Mouse (Mus musculus) heart, embryonic 11.5 days (tissue): ENCODE results near the gene Gm33543. TPM values are rescaled to one million over a fixed set of nuclear protein-coding genes. Genes with fewer than 3 reads are reported as not detected.
A peak's percentile ranks its signal among the peaks of the same experiment; 100 is the strongest.

Experiments
- ATAC-seq: fragments of 200-750 bp; cut with Nextera tagmentation; replicated peaks from 2 replicates; pipeline ENCODE4 v1.8.0; 2017; ENCODE audit warnings: moderate library complexity; ENCODE audit not compliant: insufficient number of reproducible peaks, low FRiP score, low TSS enrichment
- H3K27ac ChIP-seq: fragments of 300-500 bp; sonication (generic); 2 replicates; pipeline ENCODE4 v1.5.1; 2014; ENCODE audit warnings: mild to moderate bottlenecking, low read depth, low read length
- H3K27me3 ChIP-seq: fragments of 300-500 bp; sonication (generic); 2 replicates; pipeline ENCODE4 v1.6.1; 2014; ENCODE audit warnings: mild to moderate bottlenecking, low read length, mixed read lengths; ENCODE audit not compliant: control insufficient read depth, insufficient read depth
- H3K36me3 ChIP-seq: fragments of 300-500 bp; sonication (generic); 2 replicates; pipeline ENCODE4 v1.6.1; 2014; ENCODE audit warnings: mild to moderate bottlenecking, low read length, moderate library complexity, mixed read lengths; ENCODE audit not compliant: control insufficient read depth, insufficient read depth
- H3K4me1 ChIP-seq: fragments of 300-500 bp; sonication (generic); 2 replicates; pipeline ENCODE4 v1.6.1; 2014; ENCODE audit warnings: low read length; ENCODE audit not compliant: control insufficient read depth, insufficient read depth
- H3K4me2 ChIP-seq: fragments of 300-500 bp; sonication (generic); 2 replicates; pipeline ENCODE4 v1.6.1; 2014; ENCODE audit warnings: mild to moderate bottlenecking, moderate library complexity
- H3K4me3 ChIP-seq: fragments of 300-500 bp; sonication (generic); 2 replicates; pipeline ENCODE4 v1.5.1; 2014; ENCODE audit warnings: low read depth, low read length
- H3K9ac ChIP-seq: fragments of 300-500 bp; sonication (generic); 2 replicates; pipeline ENCODE4 v1.6.1; 2014; ENCODE audit warnings: mild to moderate bottlenecking, low read depth, low read length, moderate library complexity
- H3K9me3 ChIP-seq: fragments of 300-500 bp; sonication (generic); replicated peaks from 2 replicates; pipeline ENCODE4 v1.6.1; 2016; ENCODE audit warnings: low read length; ENCODE audit not compliant: control insufficient read depth
- WGBS: fragments of 180-500 bp; shearing (Covaris S2); extraction: QIAGEN DNeasy Blood & Tissue Kit; methylation state at CpG from one replicate; pipeline ENCODE4 v1.1.7; 2014; ENCODE audit not compliant: insufficient replicate concordance; 5-methylcytosine and 5-hydroxymethylcytosine counted together
- polyA plus RNA-seq: library from polyadenylated mRNA; unstranded; fragments of >200 nt; fragmentation: Nextera tagmentation; extraction: Ambion mirVana; gene quantifications from 2 replicates; pipeline ENCODE4 v1.2.1, GENCODE M21; 2014

Gm33543 gene
- polyA plus RNA-seq, 1 experiment from 2014 or later = not detected

DNA sequence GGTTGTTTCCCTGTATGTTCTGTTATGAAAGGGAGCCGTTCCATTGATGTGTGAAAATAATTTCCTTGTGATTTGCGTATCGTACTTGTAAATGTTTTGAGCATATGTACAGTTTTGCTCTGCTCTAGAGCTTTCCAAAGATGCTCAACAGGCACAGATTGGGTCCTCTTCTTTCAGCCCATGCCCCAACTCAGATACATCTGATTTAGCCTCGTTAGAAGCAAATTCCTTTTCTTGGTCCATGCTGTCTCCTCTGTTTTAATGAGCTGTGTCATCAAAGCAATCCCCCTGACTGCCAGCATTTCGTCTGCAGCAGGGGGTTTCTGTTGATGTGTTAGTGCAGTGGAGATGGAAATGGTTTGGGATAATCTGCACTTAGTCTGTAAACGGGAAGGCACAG, 25.6 kb upstream of the Gm33543 start:
- Histone ChIP-seq H3K4me3 (no peak overlapping the region), H3K36me3 (no peaks in the 10 kb centered on the region), H3K4me1 (peaks cover 12% of the 10 kb centered on the region), H3K9ac (no peak overlapping the region), H3K27ac (no peak overlapping the region), H3K27me3 (no peaks in the 10 kb centered on the region), H3K4me2 (no peak overlapping the region), H3K9me3 (no peaks in the 10 kb centered on the region)
- no peak for ATAC-seq
- 62% methylated on average over 6 of the region's 6 CpGs for WGBS

DNA sequence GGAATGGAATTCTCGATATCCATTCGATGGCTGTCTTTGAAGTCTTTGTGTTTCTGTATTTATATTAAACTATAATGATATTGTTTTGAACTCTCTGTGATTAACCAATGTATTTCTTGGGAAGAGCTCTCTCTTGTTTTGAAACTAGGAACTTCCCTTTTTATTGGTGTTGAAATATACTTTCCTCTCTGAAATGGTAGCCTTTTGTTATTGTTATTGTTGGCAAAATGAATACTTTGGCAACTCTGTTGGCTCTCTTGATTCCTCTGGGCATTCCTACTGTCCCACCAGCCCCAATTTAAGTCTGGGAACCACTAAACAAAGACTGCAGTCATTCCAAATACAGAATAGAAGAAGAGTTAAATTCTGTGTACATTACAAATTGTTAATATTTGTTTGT, 24.9 kb upstream of the Gm33543 start:
- no peaks in the 10 kb centered on the region for H3K9me3 ChIP-seq
- H3K36me3 ChIP-seq = no peaks in the 10 kb centered on the region
- 87% methylated on average over 2 of the region's 2 CpGs for WGBS
- H3K4me2 ChIP-seq = no peak overlapping the region
- no peaks in the 10 kb centered on the region for H3K27me3 ChIP-seq
- no peak overlapping the region for H3K9ac ChIP-seq
- no peak overlapping the region for H3K27ac ChIP-seq
- H3K4me1 ChIP-seq = peaks cover 12% of the 10 kb centered on the region
- ATAC-seq = no peak
- no peak overlapping the region for H3K4me3 ChIP-seq

DNA sequence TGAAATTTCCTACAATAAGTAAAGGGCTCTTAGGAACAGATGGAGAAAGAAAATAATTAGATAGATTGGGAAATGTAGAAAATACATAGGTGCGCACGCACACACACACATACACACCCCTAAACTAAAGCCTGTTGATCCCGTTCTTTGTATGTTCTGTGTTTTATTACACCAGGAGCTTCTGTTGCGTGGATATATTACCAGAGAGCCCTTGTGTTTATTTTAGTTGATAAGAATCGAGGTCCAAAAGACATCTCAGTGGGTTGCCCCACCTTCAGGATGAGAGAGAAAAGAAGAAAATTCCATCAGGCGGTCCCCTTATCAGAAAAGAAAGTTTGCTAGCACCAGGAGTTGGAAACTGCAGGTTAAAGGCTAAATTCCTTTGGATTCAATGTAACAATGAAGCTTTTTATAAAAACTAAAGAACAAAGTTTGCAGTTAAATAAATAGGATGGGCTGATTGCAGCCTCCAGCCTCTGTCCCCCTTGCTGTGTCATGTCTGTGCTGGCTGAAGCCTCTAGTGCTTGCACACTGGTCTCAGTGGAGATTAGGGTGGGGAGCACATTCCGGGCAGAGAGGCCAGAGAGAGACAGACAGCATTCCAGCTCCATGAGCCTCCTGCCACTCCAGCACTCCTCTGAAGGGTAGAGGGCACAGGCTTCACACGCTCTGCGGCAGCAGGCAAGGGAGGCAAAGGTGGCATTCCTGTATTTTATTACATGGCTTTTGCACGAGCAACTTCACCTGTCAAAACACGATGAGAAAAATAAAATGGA, 21.8 kb upstream of the Gm33543 start:
- H3K9ac ChIP-seq = no peak overlapping the region
- H3K27me3 ChIP-seq = no peaks in the 10 kb centered on the region
- no peak overlapping the region for H3K4me3 ChIP-seq
- H3K36me3 ChIP-seq = no peaks in the 10 kb centered on the region
- ATAC-seq = no peak
- H3K4me2 ChIP-seq = 0 out of 2 replicates have a peak overlapping the region, but pooled peaks have one; percentile 16
- 41% methylated on average over 11 of the region's 11 CpGs for WGBS
- no peaks in the 10 kb centered on the region for H3K9me3 ChIP-seq
- peak overlapping the region; percentile 66 for H3K27ac ChIP-seq
- H3K4me1 ChIP-seq = peaks cover 12% of the 10 kb centered on the region

DNA sequence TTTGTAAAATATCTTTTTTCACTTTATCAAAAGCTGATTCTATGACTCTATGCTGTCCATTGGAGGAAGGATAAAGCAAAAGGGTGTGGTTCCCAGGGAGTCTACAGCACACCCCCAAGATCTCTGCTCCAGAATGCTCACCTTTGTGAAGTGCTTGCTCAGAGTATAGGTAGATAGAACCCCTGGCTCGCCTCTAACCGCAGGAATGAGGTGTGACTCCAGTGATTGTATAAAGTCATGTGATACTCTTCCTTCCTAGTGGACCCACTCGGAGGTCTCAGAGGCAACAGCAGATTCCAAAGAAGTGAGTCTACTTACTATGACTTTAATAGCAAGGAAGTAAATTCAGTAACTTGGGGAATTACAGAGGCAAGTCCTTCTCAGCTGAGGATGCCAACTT, 19.9 kb upstream of the Gm33543 start:
- no peak overlapping the region for H3K9ac ChIP-seq
- H3K4me2 ChIP-seq = no peak overlapping the region
- H3K27ac ChIP-seq = no peak overlapping the region
- WGBS = 70% methylated on average over 3 of the region's 3 CpGs
- ATAC-seq = no peak
- no peak overlapping the region for H3K4me3 ChIP-seq
- no peaks in the 10 kb centered on the region for H3K36me3 ChIP-seq
- H3K9me3 ChIP-seq = no peaks in the 10 kb centered on the region
- H3K4me1 ChIP-seq = peaks cover 12% of the 10 kb centered on the region
- H3K27me3 ChIP-seq = no peaks in the 10 kb centered on the region

DNA sequence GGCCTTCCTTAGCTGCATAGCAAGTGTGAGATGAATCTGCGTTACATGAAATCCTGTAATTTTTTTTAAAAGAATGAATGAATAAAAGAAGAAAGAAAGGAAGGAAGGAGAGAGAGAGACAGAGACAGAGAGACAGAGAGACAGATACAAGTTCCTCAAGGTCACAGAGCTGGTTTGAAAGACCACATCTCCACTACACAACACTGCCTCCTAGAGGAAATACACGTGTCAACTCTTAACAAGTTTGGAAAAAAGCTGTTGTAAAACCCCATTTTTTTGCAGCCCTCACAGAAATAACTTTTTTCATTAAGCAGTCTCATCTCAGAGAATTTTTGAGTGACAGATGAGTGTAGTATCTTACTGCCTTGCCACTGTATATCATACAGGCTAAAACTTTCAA, 15.4 kb upstream of the Gm33543 start:
- no peak overlapping the region for H3K4me3 ChIP-seq
- WGBS = 29% methylated on average over 2 of the region's 2 CpGs
- H3K27ac ChIP-seq = no peak overlapping the region
- H3K27me3 ChIP-seq = no peaks in the 10 kb centered on the region
- H3K4me1 ChIP-seq = no peaks in the 10 kb centered on the region
- H3K4me2 ChIP-seq = no peak overlapping the region
- no peaks in the 10 kb centered on the region for H3K36me3 ChIP-seq
- H3K9me3 ChIP-seq = no peaks in the 10 kb centered on the region
- H3K9ac ChIP-seq = no peak overlapping the region
- no peak for ATAC-seq

DNA sequence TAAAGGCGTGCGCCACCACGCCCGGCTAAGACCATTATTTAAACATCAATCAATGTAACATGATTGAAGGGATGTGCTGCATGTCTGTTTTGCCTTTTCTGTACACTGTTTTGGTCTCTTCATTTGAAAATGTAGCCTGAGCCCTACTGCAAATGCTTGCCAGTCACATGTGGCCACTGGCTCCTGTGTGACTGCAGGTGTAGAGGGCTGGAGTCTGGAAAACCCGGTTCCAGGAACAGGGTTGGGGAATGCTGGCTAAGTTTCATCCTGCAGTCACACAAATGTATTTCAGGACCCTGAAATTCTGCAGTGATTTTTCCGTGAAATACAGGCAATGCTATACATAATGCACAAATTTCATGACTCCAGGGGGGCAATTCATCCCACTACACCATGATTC, 12.7 kb upstream of the Gm33543 start:
- Histone ChIP-seq H3K9me3 (no peaks in the 10 kb centered on the region), H3K9ac (no peak overlapping the region), H3K4me1 (no peaks in the 10 kb centered on the region), H3K27me3 (no peaks in the 10 kb centered on the region), H3K27ac (no peak overlapping the region), H3K36me3 (no peaks in the 10 kb centered on the region), H3K4me3 (no peak overlapping the region), H3K4me2 (no peak overlapping the region)
- WGBS = 88% methylated on average over 6 of the region's 6 CpGs
- no peak for ATAC-seq

DNA sequence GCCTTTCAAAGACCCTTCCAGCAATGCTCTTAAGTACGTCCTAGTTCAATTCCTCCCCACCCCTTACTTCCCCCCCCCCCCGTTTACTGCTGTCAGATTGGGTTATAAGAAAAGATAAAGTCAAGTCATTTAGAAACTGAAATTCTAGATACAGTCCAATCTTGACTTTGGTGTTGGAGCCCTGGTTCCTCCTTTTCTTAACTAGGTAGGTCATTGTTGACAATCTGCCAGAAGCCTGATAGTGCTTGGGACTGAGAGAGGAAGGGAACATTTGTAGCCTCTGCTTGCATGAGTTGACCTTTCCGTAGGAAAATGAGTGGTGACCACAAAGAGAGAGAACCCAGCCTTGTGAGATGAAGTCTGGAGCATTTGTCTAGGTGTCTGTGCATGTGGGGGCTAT, 7.8 kb upstream of the Gm33543 start:
- Histone ChIP-seq H3K9me3 (no peaks in the 10 kb centered on the region), H3K4me2 (no peak overlapping the region), H3K27me3 (no peaks in the 10 kb centered on the region), H3K4me1 (no peaks in the 10 kb centered on the region), H3K4me3 (no peak overlapping the region), H3K9ac (no peak overlapping the region), H3K36me3 (no peaks in the 10 kb centered on the region), H3K27ac (no peak overlapping the region)
- 62% methylated on average over 3 of the region's 3 CpGs for WGBS
- ATAC-seq = no peak

DNA sequence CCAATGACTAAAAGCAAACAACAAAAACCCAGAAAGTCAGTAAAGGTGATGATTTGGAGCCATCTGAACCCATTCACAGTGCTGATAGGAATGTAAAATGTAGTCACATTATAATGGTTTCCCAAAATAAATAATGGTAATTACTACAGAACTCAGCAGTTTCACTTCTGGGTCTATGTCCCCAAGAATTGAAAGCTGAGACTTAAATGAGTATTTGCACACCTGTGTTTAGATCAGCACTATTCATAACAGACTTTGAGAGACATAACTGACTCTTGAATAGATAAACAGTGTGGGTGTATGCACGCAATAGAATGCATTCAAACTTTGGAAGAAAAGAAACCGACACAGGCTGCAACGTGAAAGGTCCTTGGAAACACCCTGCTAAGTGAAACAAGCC, 4.0 kb upstream of the Gm33543 start:
- no peak for ATAC-seq
- 69% methylated on average over 3 of the region's 3 CpGs for WGBS
- no peaks in the 10 kb centered on the region for H3K9me3 ChIP-seq
- H3K27me3 ChIP-seq = no peaks in the 10 kb centered on the region
- no peak overlapping the region for H3K4me2 ChIP-seq
- no peak overlapping the region for H3K9ac ChIP-seq
- H3K36me3 ChIP-seq = no peaks in the 10 kb centered on the region
- no peak overlapping the region for H3K4me3 ChIP-seq
- no peak overlapping the region for H3K27ac ChIP-seq
- no peaks in the 10 kb centered on the region for H3K4me1 ChIP-seq

DNA sequence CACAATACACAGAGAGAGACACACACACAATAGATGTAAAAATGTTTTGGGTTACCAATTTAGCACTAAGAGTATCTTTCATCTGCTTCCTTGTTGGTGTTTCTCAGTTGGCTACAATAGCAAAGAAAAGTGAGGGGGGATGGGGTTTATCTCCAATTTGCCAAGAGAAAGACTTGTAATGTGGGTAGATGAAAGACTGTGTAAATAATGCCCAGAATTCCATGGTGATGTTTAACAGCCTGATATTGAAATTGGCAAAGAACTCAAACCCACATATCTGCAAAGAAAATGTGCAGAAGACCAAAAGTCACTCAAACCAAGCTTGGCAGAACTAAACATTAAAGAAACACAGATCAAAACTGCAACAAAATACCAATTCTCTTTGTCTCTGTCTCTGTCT, 3.6 kb upstream of the Gm33543 start:
- no peak for ATAC-seq
- Histone ChIP-seq H3K27me3 (no peaks in the 10 kb centered on the region), H3K4me3 (no peak overlapping the region)

More for the DNA sequence above, 3.6 kb upstream of the Gm33543 start:
- no peaks in the 10 kb centered on the region for H3K36me3 ChIP-seq
- H3K4me2 ChIP-seq = no peak overlapping the region
- no peaks in the 10 kb centered on the region for H3K4me1 ChIP-seq
- no peak overlapping the region for H3K27ac ChIP-seq
- no peak overlapping the region for H3K9ac ChIP-seq
- no peaks in the 10 kb centered on the region for H3K9me3 ChIP-seq
